Mouse (Mus musculus): ENCODE measurements at regions not wholly inside any gene's neighbourhood (a gene's known extent, or its start where the extent isn't known, plus 50 kb on each side); places are given as distances from the start of the nearest gene placed in this dataset.
A peak's percentile ranks its signal among the peaks of the same experiment; 100 is the strongest.

- no peak for DNase-seq
These were observed 76.9 kb downstream of the Lhx9 start for GRCm38 (mm10) chr1:138771307-138772011.

- DNase-seq = no peak
These were observed 85.5 kb downstream of the Lhx9 start for GRCm38 (mm10) chr1:138762876-138763275.

GRCm38 (mm10) chr1:138757777-138758176 lies 90.6 kb downstream of the Lhx9 start:
- DNase-seq = peak; percentile 64

- DNase-seq = no peak
These were observed 113.4 kb upstream of the Nek7 start for GRCm38 (mm10) chr1:138733308-138733707.

- no peak for DNase-seq
These were observed 111.1 kb upstream of the Nek7 start for GRCm38 (mm10) chr1:138731008-138731407.

GRCm38 (mm10) chr1:138729089-138729699 lies 109.3 kb upstream of the Nek7 start:
- DNase-seq = no peak

- no peak for DNase-seq
These were observed 100.8 kb upstream of the Nek7 start for GRCm38 (mm10) chr1:138720728-138721127.

- no peak for DNase-seq
These were observed 99.4 kb upstream of the Nek7 start for GRCm38 (mm10) chr1:138719297-138719696.

GRCm38 (mm10) chr1:138716991-138717390 lies 97.0 kb upstream of the Nek7 start:
- no peak for DNase-seq

- no peak for DNase-seq
These were observed 95.2 kb upstream of the Nek7 start for GRCm38 (mm10) chr1:138715162-138715561.

- DNase-seq = no peak
These were observed 89.3 kb upstream of the Nek7 start for GRCm38 (mm10) chr1:138709229-138709608.

GRCm38 (mm10) chr1:138708507-138709228 lies 88.7 kb upstream of the Nek7 start:
- peak; percentile 27 for DNase-seq

- no peak for DNase-seq
These were observed 88.0 kb upstream of the Nek7 start for GRCm38 (mm10) chr1:138707913-138708312.

- DNase-seq = peak; percentile 39
These were observed 83.3 kb upstream of the Nek7 start for GRCm38 (mm10) chr1:138703291-138703690.

- no peak for DNase-seq
These were observed 69.3 kb upstream of the Nek7 start for GRCm38 (mm10) chr1:138689234-138689633.

- DNase-seq = no peak
These were observed 66.8 kb upstream of the Nek7 start for GRCm38 (mm10) chr1:138686746-138687145.

GRCm38 (mm10) chr1:138683711-138684110 lies 63.8 kb upstream of the Nek7 start:
- no peak for DNase-seq

GRCm38 (mm10) chr1:138681970-138682369 lies 62.0 kb upstream of the Nek7 start:
- no peak for DNase-seq

GRCm38 (mm10) chr1:138674199-138674598 lies 54.3 kb upstream of the Nek7 start:
- no peak for DNase-seq

Measured in retina, postnatal 1 day (tissue).